Mouse (Mus musculus) heart, embryonic 10.5 days (tissue): ENCODE results near the gene Tsc22d4. TPM values are rescaled to one million over a fixed set of nuclear protein-coding genes. Genes with fewer than 3 reads are reported as not detected.
A peak's percentile ranks its signal among the peaks of the same experiment; 100 is the strongest.

Experiments used
- DNase-seq: peaks from one replicate; pipeline ENCODE4 v3.0.0-alpha.2; 2017; ENCODE audit warnings: low spot score
- H3K27ac ChIP-seq: fragments of 300-500 bp; sonication (generic); 2 replicates; pipeline ENCODE4 v1.5.1; 2016; ENCODE audit warnings: mild to moderate bottlenecking
- H3K27me3 ChIP-seq: fragments of 300-500 bp; sonication (generic); 2 replicates; pipeline ENCODE4 v1.6.1; 2016; ENCODE audit warnings: mild to moderate bottlenecking; ENCODE audit not compliant: poor library complexity, insufficient read depth, severe bottlenecking
- H3K36me3 ChIP-seq: fragments of 300-500 bp; sonication (generic); 2 replicates; pipeline ENCODE4 v1.6.1; 2016; ENCODE audit warnings: mild to moderate bottlenecking, moderate library complexity
- H3K4me1 ChIP-seq: fragments of 300-500 bp; sonication (generic); 2 replicates; pipeline ENCODE4 v1.6.1; 2016; ENCODE audit warnings: mild to moderate bottlenecking
- H3K4me3 ChIP-seq: fragments of 300-500 bp; sonication (generic); 2 replicates; pipeline ENCODE4 v1.5.1; 2016; ENCODE audit warnings: mild to moderate bottlenecking, moderate library complexity
- H3K9me3 ChIP-seq: fragments of 300-500 bp; sonication (generic); 2 replicates; pipeline ENCODE4 v1.6.1; 2016; ENCODE audit warnings: mild to moderate bottlenecking, moderate library complexity
- WGBS: fragments of 180-500 bp; shearing (Covaris S2); methylation state at CpG from one replicate; pipeline ENCODE4 v1.1.7; 2016; 5-methylcytosine and 5-hydroxymethylcytosine counted together
- polyA plus RNA-seq: library from polyadenylated mRNA; unstranded; fragments of >200 nt; fragmentation: Nextera tagmentation; extraction: Ambion mirVana; gene quantifications from 2 replicates; pipeline ENCODE4 v1.2.1, GENCODE M21; 2016

Gene Tsc22d4
- polyA plus RNA-seq, 1 experiment from 2014 or later = 147 TPM

DNA sequence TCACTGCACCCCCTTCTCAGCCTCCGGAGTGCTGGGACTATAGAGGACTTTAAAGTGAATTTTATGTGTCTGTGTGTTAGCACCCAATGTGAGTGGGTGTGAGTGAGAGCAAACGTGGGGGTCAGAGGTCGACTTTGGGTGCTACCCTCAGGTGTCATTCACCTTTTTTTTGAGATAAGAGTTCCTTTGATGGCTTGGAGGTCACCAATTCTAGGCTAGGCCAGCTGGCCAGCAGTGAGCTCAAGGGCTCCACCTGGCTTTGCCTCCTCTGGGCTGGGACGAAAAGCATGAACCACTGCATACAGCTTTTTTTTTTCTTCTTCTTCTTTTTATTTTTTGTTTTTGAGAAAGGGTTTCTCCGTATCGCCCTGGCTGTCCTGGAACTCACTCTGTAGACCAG lies 18.8 kb upstream of the Tsc22d4 start:
- WGBS = 68% methylated on average over 6 of the region's 6 CpGs
- Histone ChIP-seq H3K27ac (no peak overlapping the region), H3K27me3 (peaks cover 9% of the 10 kb centered on the region; the same call in 1 of the 2 replicates), H3K9me3 (no peaks in the 10 kb centered on the region), H3K36me3 (no peaks in the 10 kb centered on the region), H3K4me3 (no peak overlapping the region), H3K4me1 (peaks cover 5% of the 10 kb centered on the region; the same call in 1 of the 2 replicates)
- no peak for DNase-seq

DNA sequence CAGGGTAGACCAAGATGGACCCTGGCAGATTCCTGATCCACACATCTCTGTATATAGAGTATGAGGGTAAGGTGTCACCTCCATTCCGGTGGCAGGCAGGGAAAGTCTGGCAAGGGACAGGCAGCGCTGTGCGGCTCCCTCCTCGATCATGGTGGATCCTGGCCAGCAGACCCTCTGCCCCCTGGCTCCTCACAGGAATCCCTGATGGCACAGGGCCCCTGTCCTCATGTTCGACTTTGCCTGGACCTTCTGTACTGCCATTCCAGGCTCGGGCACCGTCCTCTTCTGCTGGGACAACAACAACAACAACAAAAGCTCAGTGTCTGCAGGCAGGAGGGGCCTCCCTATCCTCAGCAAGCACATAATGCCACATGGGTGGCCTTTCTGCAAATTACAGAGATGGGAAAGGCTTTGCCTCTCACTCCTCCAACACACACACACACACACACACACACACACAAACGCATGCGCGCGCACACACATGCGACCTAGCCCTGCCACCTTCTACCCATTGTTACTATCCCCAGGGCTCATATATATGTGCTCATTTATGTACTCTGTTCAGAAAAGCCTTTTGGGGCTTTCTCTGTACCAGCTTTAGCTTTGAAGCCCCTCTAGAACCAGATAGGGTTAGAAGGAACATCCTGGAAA lies 11.8 kb upstream of the Tsc22d4 start:
- Histone ChIP-seq H3K27me3 (peaks cover 16% of the 10 kb centered on the region), H3K4me3 (no peak overlapping the region), H3K36me3 (peaks cover 40% of the 10 kb centered on the region), H3K4me1 (peaks cover 32% of the 10 kb centered on the region; the same call in 1 of the 2 replicates), H3K27ac (no peak overlapping the region), H3K9me3 (no peaks in the 10 kb centered on the region)
- 88% methylated on average over 12 of the region's 12 CpGs for WGBS
- no peak for DNase-seq

DNA sequence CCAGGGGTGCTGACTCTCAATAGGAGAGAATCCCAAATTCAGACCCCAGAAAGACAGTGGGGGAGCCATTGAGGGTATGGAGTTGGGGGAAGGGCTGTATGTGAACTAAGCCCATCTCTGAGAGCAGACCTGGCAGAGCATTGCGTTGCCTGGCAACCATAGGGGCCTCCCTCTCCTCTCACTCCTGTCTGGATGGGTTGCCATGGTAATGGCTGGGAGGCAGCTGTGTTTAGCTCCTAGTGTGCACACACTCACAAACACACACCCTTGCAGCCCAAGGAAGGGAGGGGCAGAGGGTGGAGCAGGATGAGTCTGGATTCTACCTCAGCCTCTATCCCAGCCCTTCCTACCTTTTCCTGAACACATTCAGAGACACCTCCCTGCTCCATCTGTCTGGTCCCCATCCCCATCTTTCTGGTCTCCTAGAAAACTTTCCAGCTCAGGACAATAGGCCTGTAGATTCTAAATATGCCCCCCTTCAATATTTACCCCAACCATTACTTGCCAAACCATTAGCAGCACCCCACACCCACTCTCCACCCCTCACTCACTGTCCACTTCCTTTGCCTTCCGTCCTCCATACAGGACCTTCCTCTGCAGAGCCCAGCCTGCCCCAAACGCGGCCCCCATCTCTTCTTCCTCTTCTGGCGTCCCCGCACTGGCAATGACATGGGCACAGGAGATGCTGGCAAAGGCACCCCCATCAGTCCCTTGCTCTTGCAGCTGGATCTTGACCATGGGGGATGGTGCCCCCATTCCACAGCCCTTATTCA lies 11.1 kb upstream of the Tsc22d4 start:
- no peaks in the 10 kb centered on the region for H3K9me3 ChIP-seq
- no peak overlapping the region for H3K4me3 ChIP-seq
- H3K36me3 ChIP-seq = peaks cover 40% of the 10 kb centered on the region
- H3K27me3 ChIP-seq = peaks cover 16% of the 10 kb centered on the region
- peaks cover 39% of the 10 kb centered on the region; the same call in 1 of the 2 replicates for H3K4me1 ChIP-seq
- H3K27ac ChIP-seq = 0 out of 2 replicates have a peak overlapping the region, but pooled peaks have one; percentile 8
- no peak for DNase-seq
- WGBS = 74% methylated on average over 6 of the region's 6 CpGs

DNA sequence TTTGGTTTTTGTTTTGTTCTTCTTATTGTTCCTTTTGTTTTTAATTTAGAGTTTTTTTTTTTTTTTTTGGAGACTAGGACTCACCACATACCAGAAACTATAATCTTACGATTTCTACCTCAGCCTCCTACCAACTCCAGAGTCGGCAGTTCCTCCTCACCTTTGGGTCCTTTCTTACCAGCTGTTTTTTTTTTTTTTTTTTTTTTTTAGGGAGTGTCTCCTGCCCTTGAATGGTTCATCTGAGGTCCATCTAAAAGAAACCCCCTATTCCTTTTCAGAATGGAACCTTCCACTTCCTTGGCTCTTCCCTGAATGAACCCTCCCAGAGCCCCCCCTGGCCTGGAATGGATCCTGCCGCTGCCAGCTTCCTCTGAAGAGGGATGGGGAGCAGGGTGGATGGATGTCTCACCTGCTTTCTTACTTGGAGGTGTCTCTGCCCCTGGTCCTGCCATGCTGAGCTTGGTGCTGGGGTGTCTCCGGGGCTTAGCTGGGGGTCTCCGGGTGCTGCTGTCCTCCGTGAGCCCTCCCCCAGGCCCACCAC lies 8.1 kb upstream of the Tsc22d4 start:
- Histone ChIP-seq H3K36me3 (peaks cover 38% of the 10 kb centered on the region), H3K27me3 (peaks cover 6% of the 10 kb centered on the region), H3K4me1 (peaks cover 60% of the 10 kb centered on the region), H3K9me3 (no peaks in the 10 kb centered on the region), H3K27ac (peak overlapping the region; percentile 38; the same call in 1 of the 2 replicates), H3K4me3 (no peak overlapping the region)
- 84% methylated on average over 6 of the region's 6 CpGs for WGBS
- no peak for DNase-seq

DNA sequence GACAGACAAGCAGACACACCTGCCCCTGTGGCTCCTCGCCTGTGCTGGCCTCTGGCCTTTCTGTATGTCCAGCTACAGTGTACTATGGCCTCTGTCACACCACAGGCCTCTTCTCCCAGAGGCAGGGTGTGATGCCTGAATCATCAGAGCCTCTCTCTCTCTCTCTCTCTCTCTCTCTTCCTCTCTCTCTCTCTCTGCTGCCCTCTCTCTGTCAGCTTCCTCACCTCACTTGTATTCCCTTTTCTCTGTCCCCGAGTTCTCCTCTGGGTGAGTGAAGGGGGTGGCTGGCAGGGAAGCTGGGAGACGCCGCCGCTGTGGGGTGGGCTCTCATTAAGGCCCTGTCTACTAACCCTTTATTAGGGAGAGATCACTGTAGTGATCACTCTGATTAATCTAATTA lies 7.0 kb upstream of the Tsc22d4 start:
- no peak for DNase-seq
- WGBS = 48% methylated on average over 5 of the region's 5 CpGs
- no peak overlapping the region for H3K4me3 ChIP-seq
- H3K27me3 ChIP-seq = no peaks in the 10 kb centered on the region
- H3K4me1 ChIP-seq = peaks cover 60% of the 10 kb centered on the region
- H3K9me3 ChIP-seq = no peaks in the 10 kb centered on the region
- peaks cover 28% of the 10 kb centered on the region for H3K36me3 ChIP-seq
- no peak overlapping the region for H3K27ac ChIP-seq

DNA sequence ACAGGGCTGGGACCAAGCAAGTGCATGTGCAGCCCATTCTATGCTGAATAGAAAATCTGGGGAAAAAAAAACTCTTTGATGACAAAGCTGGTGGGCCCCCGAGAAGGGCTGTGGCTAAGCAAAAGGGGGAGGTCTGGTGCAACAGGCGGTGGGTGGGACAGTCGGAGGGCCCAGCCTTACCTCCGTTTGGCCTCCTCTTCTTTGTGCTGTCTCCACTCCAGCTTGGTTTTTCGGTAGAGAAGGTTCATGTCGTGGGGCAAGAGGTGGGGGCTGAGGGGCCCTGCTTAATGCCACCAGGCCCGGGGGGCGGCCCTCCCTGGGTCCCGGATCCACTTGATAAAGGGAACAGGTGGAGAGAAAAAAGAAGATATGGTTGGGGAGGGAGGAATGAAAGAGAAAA lies 6.1 kb upstream of the Tsc22d4 start:
- Histone ChIP-seq H3K4me1 (peaks cover 51% of the 10 kb centered on the region), H3K4me3 (no peak overlapping the region), H3K9me3 (no peaks in the 10 kb centered on the region), H3K27me3 (no peaks in the 10 kb centered on the region), H3K27ac (no peak overlapping the region), H3K36me3 (peaks cover 27% of the 10 kb centered on the region)
- DNase-seq = no peak
- WGBS = 68% methylated on average over 9 of the region's 9 CpGs

DNA sequence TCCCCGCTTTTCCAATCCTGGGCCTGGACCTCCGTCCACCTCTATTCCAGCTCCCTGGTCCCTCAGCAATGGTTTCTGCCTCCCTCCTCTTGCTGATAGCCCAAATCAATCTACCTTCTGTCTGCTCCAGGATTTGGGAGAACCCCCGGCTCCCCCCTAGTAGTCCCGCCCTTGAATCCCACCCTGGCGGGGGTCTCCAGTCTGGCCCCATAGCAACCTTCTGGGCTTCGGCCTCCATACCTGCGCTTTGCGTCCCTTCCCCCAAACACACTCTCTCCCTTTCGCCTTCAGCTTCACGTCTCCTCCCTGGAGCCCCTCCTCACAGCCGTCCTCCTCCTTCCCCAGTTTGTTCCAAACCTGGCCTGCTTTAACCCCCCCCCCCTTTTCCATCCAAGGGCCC lies 5.0 kb upstream of the Tsc22d4 start:
- no peaks in the 10 kb centered on the region for H3K9me3 ChIP-seq
- peak overlapping the region; percentile 88 for H3K27ac ChIP-seq
- H3K36me3 ChIP-seq = peaks cover 18% of the 10 kb centered on the region
- no peaks in the 10 kb centered on the region for H3K27me3 ChIP-seq
- DNase-seq = no peak
- peaks cover 47% of the 10 kb centered on the region for H3K4me1 ChIP-seq
- WGBS = 11% methylated on average over 11 of the region's 11 CpGs
- peak overlapping the region; percentile 66 for H3K4me3 ChIP-seq

DNA sequence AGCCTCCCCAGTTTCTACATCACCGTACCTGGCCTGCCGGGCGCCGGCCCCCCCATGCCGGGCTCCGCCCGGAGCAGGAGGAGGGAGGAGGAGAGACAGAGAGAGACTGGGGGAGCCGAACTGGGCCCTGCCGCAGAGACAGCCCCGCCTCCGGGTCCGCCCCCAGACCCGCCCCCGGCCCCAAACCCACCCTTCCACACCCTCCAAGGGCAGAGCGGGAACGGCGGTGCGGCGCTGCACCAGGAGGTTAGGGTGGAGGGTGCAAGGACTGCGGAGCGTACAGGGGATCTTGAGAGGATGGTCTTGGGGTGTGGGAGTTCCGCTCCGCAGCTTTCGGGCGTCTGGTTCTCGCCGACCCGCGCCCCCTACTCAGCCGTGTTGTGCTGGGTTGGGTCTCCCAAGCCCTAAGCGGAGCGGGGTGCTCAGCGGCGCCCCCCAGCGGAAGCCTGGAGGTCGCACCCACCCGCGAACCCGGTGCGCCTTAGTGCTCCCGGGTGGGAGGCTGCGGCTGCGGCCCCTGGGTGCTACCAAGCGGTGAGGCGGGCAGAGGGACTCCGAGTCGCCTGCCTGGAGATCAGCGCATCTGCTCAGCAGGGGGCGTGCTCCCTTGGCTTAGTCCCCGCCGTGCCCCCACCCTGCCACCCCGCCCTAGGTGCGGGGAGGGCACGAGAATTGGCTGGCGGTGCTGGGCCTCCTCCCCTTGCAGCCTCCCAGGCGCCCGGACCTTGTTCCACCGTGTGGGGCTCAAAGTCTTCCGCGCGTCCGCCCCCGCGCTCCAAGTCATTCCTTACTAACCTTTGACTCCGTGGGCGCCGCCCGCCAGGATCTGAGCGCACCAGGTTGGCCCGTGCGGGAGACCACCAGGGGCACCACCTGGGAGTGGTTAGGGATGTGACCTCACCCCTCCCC lies 4.3 kb upstream of the Tsc22d4 start, which contains the start of gene Nyap1:
Gene Nyap1 (minus strand): TSS at position 585 of the 909 bp plus-strand sequence.
- Histone ChIP-seq H3K4me3 (peak within 1 kb of the TSS; percentile 66), H3K27me3 (no peaks in the 10 kb centered on the region), H3K27ac (peak within 1 kb of the TSS; percentile 88), H3K9me3 (no peaks in the 10 kb centered on the region), H3K36me3 (peaks cover 11% of the 10 kb centered on the region), H3K4me1 (peaks cover 47% of the 10 kb centered on the region)
- WGBS = 1% methylated on average over 62 of the region's 71 CpGs
- DNase-seq = peak; percentile 95

DNA sequence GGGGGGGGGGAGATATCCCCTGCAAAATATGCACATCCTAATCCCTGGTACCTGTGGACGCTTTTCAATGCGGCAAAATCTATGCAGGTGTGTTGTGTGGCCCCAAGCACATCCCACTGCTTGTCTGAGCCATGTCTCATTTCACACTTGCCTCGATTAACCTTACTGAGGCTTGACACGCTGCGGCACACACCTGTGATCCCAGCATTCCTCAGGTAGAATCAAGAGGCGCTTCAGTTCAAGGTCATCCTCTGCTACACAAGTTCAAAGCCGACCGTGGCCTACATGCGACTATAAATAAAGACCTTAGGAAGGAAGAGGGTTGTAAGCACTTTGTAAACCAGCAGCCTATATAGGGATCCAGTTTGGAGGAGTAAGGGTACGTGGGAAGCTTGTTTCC lies 3.5 kb upstream of the Tsc22d4 start:
- peak overlapping the region; percentile 66 for H3K4me3 ChIP-seq
- H3K27me3 ChIP-seq = no peaks in the 10 kb centered on the region
- no peaks in the 10 kb centered on the region for H3K9me3 ChIP-seq
- 57% methylated on average over 10 of the region's 10 CpGs for WGBS
- 0 out of 2 replicates have a peak, but pooled peaks cover 6% of the 10 kb centered on the region for H3K36me3 ChIP-seq
- peaks cover 49% of the 10 kb centered on the region for H3K4me1 ChIP-seq
- H3K27ac ChIP-seq = peak overlapping the region; percentile 88; the same call in 1 of the 2 replicates
- DNase-seq = no peak

DNA sequence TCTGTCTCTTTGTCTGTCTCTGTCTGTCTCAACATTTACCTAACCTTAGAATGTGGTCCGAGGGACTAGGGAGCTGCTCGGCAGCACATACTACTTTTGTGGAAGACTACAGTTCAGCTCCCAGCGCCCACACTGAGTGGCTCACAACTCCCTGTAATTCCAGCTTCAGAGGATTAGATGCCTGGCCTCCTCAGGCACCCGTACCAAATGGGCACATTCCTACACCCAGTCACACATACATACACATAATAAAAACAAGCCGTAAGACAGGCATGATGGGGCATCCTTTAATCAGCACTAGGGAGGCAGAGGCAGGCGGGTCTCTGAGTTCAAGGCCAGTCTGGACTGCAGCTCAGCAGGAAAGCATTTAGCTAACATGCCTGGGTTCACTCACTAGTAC lies 2.7 kb upstream of the Tsc22d4 start:
- 93% methylated on average over 6 of the region's 6 CpGs for WGBS
- Histone ChIP-seq H3K4me3 (no peak overlapping the region), H3K36me3 (0 out of 2 replicates have a peak, but pooled peaks cover 3% of the 10 kb centered on the region), H3K9me3 (no peaks in the 10 kb centered on the region), H3K27me3 (no peaks in the 10 kb centered on the region), H3K27ac (no peak overlapping the region), H3K4me1 (peaks cover 54% of the 10 kb centered on the region)
- peak; percentile 58 for DNase-seq

DNA sequence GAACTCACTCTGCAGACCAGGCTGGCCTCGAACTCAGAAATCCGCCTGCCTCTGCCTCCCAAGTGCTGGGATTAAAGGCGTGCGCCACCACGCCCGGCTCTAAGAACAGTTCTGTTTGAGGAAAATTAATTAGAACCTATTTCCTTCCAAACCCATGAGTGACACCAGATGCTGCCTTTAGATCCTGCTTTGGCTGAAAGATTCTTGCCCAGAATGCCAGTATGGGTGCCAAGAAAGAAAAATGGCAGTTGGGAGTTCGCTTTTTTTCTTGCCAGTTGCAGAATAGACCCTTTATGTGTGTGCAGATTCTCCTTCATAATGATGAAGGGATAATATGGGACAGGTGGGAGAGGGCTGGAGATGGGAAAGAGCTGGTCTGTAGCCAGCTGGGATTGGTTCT lies 1.3 kb upstream of the Tsc22d4 start:
- H3K36me3 ChIP-seq = peaks cover 2% of the 10 kb centered on the region
- H3K27me3 ChIP-seq = no peaks in the 10 kb centered on the region
- H3K4me1 ChIP-seq = peaks cover 53% of the 10 kb centered on the region
- no peak for DNase-seq
- WGBS = 93% methylated on average over 7 of the region's 7 CpGs
- no peak overlapping the region for H3K27ac ChIP-seq
- H3K4me3 ChIP-seq = no peak overlapping the region
- no peaks in the 10 kb centered on the region for H3K9me3 ChIP-seq

DNA sequence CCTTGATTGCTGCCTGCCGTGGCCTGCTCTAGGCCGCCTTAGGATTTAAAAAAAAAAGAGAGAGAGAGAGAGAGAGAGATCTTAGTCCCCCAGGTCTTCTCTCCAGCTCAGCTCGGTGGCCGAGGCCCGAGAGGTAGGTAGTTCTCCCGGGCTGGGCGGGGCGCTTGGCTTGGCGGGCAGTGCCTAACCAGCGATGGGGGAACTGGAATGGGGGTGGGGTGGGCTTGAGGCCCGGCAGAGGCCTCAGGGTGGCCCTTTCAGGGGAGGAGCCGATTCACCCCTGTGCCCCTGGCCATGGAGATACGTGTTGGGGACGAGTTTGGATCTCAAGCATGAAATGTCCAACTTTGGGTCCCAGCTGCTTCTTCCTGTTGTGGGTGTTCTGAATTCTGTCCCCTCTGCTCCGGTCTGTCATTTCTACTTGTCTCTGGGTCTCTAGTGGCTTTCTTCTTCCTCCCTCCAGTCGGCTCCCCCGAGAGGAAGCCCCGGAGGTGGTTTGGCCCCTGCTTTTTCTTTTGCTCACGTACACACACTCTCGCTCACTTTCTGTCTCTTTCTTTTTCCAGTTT lies 836 bp downstream of the Tsc22d4 start:
- under 1% methylated on average over 19 of the region's 20 CpGs for WGBS
- peak; percentile 92 for DNase-seq
- Histone ChIP-seq H3K27me3 (no peaks in the 10 kb centered on the region), H3K36me3 (peaks cover 14% of the 10 kb centered on the region), H3K4me3 (peak overlapping the region; percentile 85), H3K27ac (peak overlapping the region; percentile 94), H3K9me3 (no peaks in the 10 kb centered on the region), H3K4me1 (peaks cover 46% of the 10 kb centered on the region)
